Mouse (Mus musculus): ENCODE data around the gene Pck1.

Gene Pck1

DNA sequence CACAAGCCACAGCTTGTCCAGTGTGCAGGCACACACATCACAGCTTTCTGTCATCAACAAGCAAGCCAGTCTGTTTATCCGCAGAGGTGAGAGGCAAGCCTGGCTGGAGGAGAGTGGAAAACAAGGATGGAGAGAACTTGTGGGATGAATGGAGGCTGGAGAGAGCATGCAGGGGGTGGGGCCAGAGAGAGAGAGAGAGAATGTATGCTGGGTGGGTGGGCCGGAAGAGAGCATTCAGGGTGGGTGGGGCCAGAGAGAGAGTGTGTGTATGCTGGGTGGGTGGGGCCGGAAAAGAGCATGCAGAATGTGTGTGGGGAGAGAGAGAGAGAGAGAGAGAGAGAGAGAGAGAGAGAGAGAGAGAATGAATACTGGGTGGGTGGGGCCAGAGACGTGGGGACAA is 51.8 kb downstream of the Pck1 start:
- DNase-seq (ENCODE audit: low read depth, low spot score), result no peak

DNA sequence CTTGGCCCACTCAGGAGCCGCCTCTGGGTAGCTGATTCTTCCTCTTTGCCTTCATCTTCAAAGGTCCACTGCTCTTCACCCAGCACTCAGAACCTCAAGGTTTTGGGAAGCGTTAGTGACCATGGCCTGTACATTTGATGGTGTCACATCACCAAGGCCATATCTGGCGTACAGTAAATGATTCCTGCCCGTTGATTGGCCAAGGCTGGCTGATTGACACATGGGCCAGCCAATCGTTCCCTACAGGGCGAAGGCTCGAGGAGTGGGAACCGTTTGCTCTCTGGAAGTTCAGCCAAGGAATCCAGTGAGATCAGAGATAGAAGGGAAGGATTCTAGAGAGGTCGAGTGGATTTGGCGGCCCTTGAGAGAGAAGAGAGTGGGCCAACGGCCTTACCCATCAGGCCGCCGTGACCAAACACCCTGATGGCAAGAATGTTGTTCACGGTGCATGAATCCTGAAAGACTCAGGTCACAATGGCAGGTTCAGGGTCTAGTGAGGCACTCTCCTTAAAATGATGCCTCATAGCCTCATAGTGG is 52.8 kb downstream of the Pck1 start:
- DNase-seq (ENCODE audit: low read depth, low spot score), result no peak

DNA sequence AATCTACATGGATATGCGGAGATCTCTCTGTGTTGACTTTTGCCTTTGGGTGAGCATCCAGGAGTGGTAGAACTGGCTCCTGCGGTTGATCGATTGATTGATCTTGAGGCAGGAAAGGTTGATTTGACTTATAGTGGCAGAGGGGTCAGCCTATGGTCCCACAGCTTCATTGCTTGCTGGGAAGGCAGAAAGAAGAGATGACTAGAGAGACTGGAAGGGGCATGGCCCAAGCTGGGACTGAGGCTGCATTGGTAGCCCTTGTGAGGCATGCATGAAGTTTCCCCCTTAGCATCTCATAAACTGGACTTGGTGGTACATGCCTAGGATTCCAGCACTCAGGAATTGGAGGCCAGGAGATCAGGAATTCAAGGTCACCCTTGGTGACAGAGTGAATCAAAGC is 54.2 kb downstream of the Pck1 start:
- DNase-seq (ENCODE audit: low read depth, low spot score), result no peak
